ENCODE assay signal across 8 mouse cellular contexts in the genomic region with DNA sequence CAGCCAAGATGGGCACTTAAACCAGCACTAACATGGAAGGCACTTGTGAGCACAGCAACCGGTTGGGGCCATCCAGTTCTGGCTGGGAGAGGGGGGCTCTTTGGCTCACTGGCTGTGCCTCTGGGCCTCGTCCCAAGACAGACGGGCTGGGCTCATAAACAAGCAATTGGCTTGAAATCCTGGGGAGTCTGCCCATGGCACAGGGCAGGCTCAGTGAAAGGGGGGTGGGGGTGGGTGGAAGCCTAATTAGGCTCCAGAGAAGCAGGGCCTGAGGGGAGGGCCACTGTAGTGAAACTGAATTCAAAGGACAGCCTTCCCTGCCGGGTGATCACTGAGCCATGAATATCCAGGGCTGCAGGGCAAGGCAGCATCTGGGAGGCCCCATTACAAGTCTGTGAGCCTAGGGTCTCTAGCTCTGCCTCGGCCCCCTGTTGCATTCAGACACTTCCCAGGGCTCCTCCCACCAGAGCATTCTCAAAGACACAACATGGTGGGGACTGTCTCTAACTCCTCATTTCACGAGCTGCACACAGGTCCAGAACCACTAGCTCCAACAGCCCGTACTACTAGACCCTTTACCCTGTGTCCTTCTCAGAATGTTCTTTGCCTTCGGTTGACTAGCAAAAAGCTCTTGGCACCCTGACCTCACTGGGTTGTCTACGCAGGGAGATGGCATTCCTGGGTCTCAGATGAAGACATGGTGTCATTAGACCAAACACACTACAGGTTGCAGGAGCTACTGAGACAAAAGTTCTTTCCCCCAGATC. TPM values are rescaled to one million over a fixed set of nuclear protein-coding genes. Genes with fewer than 3 reads are reported as not detected.
DNase-seq lines count a peak whose midpoint lies in the region; ATAC-seq and TF ChIP-seq lines count a peak whose summit lies in the region.

No protein-coding gene starts in this region.

- no peak overlapping the region for H3K9ac ChIP-seq in forebrain, embryonic 15.5 days (replicated peaks)
- H3K9ac ChIP-seq in midbrain, embryonic 14.5 days (replicated peaks; ENCODE audit: low read length) = no peak overlapping the region; the same call in 1 of the 2 replicates

- in situ Hi-C loops in Patski (cut with MboI; ENCODE audit: low pct_unique_long_range_greater_than_20kb) = loop anchor here (5.0 kb wide), 1 partner anchor 104 kb away; the partner anchor contains the start of gene Tspan18

- H3K27ac ChIP-seq in forebrain, embryonic 15.5 days (replicated peaks) = peak overlapping the region; percentile 90
- H3K27ac ChIP-seq in midbrain, embryonic 14.5 days (replicated peaks; ENCODE audit: low read depth, low read length) = peak overlapping the region; percentile 78

- TF ChIP-seq CTCF in Patski (IDR thresholded peaks at IDR 0.05) = no peak

- H3K27me3 ChIP-seq in Patski = no peaks in the 10 kb centered on the region
- H3K27me3 ChIP-seq in forebrain, embryonic 15.5 days = no peaks in the 10 kb centered on the region
- no peaks in the 10 kb centered on the region for H3K27me3 ChIP-seq in midbrain, embryonic 14.5 days (ENCODE audit: control insufficient read depth, insufficient read depth, low read length)

- ATAC-seq in Patski = peak; percentile 35
- ATAC-seq in forebrain, embryonic 15.5 days (replicated peaks) = peak; percentile 91
- peak; percentile 71 for ATAC-seq in midbrain, embryonic 14.5 days (ENCODE audit: low FRiP score, low TSS enrichment)
- ATAC-seq in megakaryocyte, adult 5-6 weeks (ENCODE audit: poor library complexity, severe bottlenecking) = no peak

- POLR2A ChIA-PET in Patski (lab: Charles Lee) = interaction anchor here (0.7 to 2.0 kb wide), 8 partner anchors 10 to 243 kb away, joined by 3 to 7 read pairs (median 4); partner anchors contain the start of gene Tspan18

- peak; percentile 39 for DNase-seq in adrenal gland, postnatal 14 days
- no peak for DNase-seq in adrenal gland, adult 2 months
- no peak for DNase-seq in Patski (ENCODE audit: low read depth, low spot score)
- peak; percentile 34 to 61 for DNase-seq in kidney, postnatal 25 days
- peak; percentile 80 for DNase-seq in midbrain, embryonic 14.5 days
- no peak for DNase-seq in adipocyte (ENCODE audit: low spot score)

- peaks cover 39% of the 10 kb centered on the region for H3K4me1 ChIP-seq in forebrain, embryonic 15.5 days
- H3K4me1 ChIP-seq in midbrain, embryonic 14.5 days (ENCODE audit: control insufficient read depth, insufficient read depth, low read length) = peaks cover 23% of the 10 kb centered on the region

- WGBS in forebrain, embryonic 15.5 days = 6% methylated on average over 9 of the region's 9 CpGs
- WGBS in midbrain, embryonic 14.5 days = 4% methylated on average over 9 of the region's 9 CpGs

- no peak overlapping the region for H3K4me3 ChIP-seq in forebrain, embryonic 15.5 days
- no peak overlapping the region for H3K4me3 ChIP-seq in midbrain, embryonic 14.5 days (replicated peaks; ENCODE audit: low read depth, low read length)

- CTCF ChIA-PET in Patski (lab: Charles Lee) = interaction anchor here (0.8 to 5.5 kb wide), 10 partner anchors 9 to 189 kb away, joined by 3 to 47 read pairs (median 5); no protein-coding TSS in a partner anchor

- no peaks in the 10 kb centered on the region for H3K9me3 ChIP-seq in forebrain, embryonic 15.5 days
- H3K9me3 ChIP-seq in midbrain, embryonic 14.5 days (ENCODE audit: control insufficient read depth, low read length) = no peaks in the 10 kb centered on the region

- no peaks in the 10 kb centered on the region for H3K36me3 ChIP-seq in forebrain, embryonic 15.5 days
- no peaks in the 10 kb centered on the region for H3K36me3 ChIP-seq in midbrain, embryonic 14.5 days (ENCODE audit: control insufficient read depth, insufficient read depth, low read length)

- 0 out of 2 replicates have a peak overlapping the region, but pooled peaks have one; percentile 29 for H3K4me2 ChIP-seq in forebrain, embryonic 15.5 days (replicated peaks)
- peak overlapping the region; percentile 30 for H3K4me2 ChIP-seq in midbrain, embryonic 14.5 days (ENCODE audit: low read length)

RNA-seq across cellular contexts. Expression of gene Trp53i11, which starts 40.5 kb away (rescaled TPM):
- 70.9 and 86.9 TPM in 2 replicates for total RNA-seq in adrenal gland, postnatal 14 days (2021)
- 10 to 100 TPM; 58.6 to 64.7 TPM for total RNA-seq in adrenal gland, adult 2 months (2021)
- polyA plus RNA-seq in adrenal gland, adult 2 months (2012; rRNA removed) = 123 and 179 TPM in 2 replicates
- polyA plus RNA-seq in Patski (2021) = 37.9 TPM
- polyA plus RNA-seq in forebrain, embryonic 15.5 days (2015; fragmentation: Nextera tagmentation; extraction: Ambion mirVana) = 90.5 and 110 TPM in 2 replicates
- 122 and 165 TPM in 2 replicates for polyA plus RNA-seq in midbrain, embryonic 14.5 days (2014; fragmentation: Nextera tagmentation; extraction: Ambion mirVana)
- 2.2 and 4.5 TPM in 2 replicates for total RNA-seq in megakaryocyte, adult 5-6 weeks (2015)
- 2.8 TPM in 2 replicates for total RNA-seq in megakaryocyte, adult 5-6 weeks (2017)

Comparison
In these comparisons a context has a peak if more than half of its experiments do, and no peak if none do; other contexts are left out.
1. DNase-seq: peak in adrenal gland, postnatal 14 days (single experiment), kidney, postnatal 25 days (2 of 2) and midbrain, embryonic 14.5 days (single experiment); none in adrenal gland, adult 2 months (single experiment), Patski (single experiment) and adipocyte (single experiment).